Mouse (Mus musculus) embryo, embryonic 11.5 days (tissue): ENCODE measurements around the gene Kdm4d.
A peak's percentile ranks its signal among the peaks of the same experiment; 100 is the strongest.
"Not testable (repeated sequence)": the region's sequence is repeated elsewhere in the genome, so short reads cannot be mapped to it uniquely, and the experiment has no call there.

Experiments used
- DNase-seq: peaks from one replicate; pipeline ENCODE4 v3.0.0-alpha.2; 2012; ENCODE audit warnings: low read depth, low spot score

The Kdm4d gene

DNA sequence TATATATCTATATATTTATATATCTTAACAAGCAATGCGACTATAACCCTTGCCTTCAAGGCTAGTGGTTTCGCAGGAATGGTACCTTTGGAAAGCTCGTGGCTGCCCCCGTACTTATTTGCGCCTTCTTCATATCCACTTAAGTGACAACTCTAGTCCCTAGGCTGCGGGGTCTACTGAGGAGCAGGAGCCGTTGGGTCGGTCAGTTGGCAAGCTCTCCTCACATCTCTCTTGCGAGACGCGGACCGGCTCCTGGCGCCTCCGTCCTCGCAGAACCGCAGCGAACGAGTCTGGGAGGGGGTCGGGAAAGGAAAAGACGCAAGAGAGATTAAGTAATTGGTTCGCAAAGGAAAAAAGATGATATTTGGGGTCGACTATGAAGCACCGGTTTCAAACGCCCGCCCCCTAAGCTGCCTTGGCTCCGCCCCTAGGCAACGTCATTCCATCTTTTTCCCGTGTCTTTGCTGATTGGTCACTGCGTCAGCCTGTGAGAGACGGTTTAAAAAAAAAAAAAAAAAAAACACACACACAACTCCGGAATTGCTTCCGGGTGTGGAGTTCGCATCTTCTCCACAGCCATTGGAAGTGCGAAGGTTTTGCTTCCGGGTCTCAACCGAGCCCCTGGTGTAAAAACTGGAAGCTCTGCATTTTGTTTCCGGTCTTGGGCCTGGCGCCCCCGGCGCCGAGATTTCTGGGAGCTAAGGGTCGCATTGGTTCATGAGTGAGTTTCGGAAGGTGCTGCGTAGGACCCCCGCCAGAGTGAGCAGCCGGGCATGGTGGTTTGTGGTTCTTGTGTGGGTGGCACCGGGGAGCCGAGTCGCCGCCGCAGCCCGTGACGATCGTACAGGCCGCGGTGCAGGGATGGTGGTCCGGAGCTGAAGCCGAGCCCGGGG is at the start of gene Kdm4d, which contains the start of gene Cwc15:
TSS of gene Kdm4d (minus strand) at position 460 of the 893 bp plus-strand sequence.
TSS of gene Cwc15 (plus strand) at position 595 of the 893 bp plus-strand sequence.
- DNase-seq: peak; percentile 94

DNA sequence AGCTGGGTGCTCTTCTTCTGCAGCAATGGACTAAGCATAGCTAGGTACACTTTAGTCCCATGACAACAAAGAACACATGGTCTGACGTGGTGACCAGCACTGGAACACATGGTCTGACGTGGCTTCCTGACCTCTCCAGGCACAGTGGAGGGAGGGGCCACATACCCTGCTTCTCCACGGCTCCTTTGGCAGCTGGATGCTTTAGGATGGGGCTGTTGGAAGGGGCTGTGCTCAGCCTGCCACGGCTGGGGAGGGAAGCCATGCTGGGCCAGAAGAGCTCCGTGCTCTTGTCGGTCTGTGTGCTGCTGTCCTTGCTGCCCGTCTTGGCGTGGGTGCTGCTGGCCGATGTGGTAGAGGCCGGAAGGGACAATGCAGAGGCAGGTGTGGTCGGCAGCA is 48.1 kb upstream of the Kdm4d start:
- DNase-seq: no peak

DNA sequence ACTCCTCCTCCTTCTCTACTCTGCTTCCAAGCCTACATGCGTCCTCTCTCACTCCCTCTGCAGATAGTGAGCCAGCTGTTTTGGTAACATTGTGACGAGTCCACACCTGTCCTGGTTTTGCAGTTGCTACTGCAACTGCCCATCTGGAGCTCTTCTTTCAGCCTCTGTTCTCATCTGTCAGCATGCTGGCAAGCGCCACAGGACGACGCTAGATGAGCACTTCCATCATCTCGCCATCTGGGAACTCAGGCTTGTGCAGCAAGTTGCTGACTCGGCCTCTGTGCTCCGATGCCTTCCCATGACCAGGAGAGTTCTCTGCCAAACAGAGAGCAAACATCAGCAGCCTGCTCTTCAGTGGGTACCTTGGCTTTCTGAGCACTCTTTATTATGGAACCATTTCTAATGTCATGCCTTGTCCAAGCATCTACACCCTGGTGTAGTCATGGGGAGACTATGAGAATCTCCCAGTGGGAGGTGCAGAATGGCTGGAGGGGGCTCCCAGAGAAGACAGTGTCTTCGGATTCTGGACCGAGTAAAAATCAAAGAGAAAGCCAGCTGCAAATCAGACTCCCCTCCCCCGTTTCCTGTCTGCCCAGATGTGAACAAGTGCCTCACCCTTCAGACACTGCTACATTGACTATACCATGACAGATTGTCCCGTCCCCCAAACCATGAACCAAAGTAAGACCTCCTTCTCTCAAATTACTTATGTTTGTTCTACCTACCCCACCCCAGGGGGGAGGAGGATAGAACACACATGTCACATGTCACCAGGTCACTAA is 47.5 kb upstream of the Kdm4d start:
- DNase-seq: no peak

DNA sequence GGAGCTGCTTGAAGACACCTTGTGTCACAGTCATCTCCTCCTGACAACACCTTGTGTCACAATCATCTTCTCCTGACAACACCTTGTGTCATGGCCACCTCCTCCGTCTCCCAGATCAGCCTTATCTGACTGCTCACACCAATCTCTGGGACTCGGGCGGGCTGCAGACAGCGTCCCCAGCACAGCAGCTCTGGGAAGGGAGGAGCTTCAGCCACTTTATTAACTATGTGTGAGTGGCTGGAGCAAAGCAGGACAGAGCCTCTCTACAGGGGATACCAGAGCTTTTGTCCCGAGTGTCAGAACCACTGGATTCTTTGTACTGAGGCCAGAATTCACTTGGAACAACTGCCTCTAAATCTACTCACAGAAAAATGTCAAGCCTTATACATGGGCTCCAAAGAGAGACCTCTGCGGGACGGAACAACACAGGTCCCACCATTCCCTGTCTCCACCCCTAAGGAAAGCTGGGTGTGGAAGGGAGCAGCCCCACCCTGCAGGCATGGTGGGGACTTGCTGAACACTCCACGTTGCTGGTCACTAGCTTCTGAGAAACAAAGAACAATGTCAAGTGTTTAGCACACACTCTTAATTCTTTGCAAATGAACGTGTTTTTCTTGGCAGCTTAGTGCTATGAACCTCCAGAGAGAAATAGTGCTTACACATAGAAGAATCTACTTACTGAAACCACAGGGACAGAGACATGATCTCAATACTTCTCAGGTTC is 43.9 kb upstream of the Kdm4d start:
- no peak for DNase-seq

DNA sequence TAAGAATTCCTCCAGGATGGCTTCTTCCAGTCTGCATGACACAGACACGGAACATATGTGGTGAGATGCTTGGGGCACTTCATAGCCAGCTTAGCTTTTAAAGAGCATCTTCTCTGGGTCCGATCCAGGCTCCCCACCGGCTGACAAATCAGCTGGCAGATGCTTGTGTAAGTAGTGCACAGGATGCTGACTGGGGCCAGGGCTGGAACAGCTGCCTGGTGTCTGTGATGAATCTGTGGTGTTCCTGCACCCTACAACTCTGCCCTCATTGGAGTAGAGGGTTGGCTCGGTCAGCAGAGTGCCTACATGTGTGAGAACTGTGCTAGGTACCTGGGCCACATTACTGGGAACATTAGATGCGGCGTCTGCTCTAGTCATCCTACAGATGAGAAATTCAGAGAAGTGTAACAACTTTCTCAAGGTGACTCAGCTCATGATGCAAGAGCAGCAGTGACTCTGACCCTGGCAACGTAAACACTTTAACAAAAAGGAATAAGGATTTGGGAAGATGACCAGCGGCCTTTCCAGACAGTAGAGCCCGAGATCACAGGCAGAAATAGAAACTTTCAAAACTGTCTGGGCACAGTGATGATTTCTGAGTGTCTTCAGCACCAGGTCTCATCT is 34.7 kb upstream of the Kdm4d start:
- DNase-seq: no peak

DNA sequence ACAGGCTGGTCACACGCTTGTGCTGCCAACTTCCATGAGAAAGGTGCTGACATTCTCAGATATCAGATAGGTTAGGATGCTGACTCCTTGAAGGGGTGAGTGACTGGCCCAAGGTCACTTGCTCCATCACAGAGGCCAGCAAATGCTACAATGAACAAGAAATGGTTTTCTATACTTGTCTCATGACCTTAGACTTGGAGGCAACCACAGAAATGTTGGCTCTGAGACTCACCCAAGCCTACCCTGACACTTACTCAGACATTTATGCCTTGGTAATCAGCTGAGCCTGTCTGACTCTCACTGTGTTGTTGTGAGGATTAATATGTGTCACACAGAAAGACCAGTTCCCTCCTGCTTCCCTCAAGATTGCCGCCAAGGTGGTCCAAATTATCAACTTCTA is 33.4 kb upstream of the Kdm4d start:
- no peak for DNase-seq

DNA sequence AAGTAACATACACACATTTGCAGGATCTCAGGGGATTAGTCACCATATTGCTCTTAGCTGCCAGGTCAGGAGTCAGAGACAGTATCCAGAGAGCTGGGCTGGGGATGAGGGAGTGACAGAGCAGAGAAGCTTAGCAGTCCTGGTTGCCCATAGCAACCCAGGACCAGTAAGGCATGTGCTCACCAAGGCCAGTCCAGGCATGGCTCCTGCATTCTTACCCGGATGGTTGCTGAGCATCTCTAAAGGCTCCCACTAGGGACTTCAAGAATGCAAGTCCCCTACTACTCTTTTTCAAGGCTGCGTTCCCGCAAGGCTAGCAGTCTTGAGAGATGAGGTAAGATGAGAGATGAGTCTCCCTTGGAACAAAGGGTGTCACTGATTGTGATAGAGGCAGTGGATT is 32.0 kb upstream of the Kdm4d start:
- DNase-seq: no peak

DNA sequence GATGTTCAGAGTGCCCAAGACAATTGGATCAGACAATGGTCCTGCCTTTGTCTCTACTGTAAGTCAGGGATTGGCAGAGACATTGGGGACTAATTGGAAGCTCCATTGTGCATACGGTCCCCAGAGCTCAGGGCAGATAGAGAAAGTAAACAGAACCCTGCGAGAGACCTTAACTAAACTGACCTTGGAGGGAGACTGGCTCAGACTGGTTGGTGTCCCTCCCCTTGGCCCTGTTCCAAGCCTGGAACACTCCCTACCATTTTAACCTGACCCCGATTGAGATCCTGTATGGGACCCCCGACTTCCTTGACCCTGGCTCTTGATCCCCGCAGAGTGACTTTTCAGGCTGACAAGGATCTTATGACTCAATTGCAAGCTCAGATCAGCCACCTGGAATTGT is 29.7 kb upstream of the Kdm4d start:
- DNase-seq: no peak

DNA sequence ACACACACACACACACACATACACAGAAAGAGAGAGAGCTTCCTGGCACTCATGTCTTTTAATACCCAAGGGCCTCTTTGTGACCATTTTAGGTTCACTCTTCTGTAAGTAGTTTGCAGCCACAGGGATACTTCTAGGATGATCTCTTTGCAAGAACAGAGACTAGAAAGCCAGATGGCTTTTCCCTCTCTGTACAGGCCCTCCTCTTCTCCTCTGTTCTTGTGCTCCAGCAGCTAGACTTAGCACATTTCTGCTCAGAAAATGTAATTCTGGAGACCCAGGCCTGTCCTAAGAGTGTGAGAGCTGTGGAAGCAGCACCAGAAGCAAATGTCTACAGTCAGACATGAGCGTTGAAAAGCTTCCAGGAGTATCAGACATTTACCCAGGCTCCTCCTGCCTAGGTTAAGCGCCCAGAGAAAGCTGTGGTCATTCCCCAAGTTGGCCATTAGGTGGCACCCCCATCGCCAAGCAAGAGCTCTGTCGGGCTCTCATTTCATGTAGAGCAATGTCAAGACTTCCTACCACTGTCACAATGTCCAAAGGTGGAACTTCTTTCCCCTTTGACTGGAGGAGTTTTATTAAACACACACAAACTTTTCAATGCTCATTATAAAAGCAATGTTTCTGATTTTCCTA is 23.2 kb upstream of the Kdm4d start:
- peak; percentile 65 for DNase-seq

DNA sequence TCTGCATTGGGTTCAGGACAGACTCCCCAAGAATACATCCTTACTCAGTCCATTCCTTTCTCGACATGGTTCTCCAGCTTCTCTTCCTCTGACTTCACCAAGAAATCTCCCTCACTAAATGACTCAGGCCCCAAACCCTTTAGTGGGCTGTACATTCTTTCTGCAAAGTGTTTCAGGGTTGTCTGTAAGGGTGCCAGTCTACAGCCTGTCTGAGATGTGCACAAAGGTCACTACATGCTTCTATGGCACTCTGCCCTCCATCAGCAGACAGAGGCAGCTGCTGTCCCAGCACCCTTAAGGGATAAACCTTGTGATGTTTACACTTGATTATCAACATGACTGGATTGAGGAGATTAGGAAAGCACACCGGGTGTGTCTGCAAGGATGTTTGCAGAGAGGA is 21.4 kb upstream of the Kdm4d start:
- DNase-seq: no peak

DNA sequence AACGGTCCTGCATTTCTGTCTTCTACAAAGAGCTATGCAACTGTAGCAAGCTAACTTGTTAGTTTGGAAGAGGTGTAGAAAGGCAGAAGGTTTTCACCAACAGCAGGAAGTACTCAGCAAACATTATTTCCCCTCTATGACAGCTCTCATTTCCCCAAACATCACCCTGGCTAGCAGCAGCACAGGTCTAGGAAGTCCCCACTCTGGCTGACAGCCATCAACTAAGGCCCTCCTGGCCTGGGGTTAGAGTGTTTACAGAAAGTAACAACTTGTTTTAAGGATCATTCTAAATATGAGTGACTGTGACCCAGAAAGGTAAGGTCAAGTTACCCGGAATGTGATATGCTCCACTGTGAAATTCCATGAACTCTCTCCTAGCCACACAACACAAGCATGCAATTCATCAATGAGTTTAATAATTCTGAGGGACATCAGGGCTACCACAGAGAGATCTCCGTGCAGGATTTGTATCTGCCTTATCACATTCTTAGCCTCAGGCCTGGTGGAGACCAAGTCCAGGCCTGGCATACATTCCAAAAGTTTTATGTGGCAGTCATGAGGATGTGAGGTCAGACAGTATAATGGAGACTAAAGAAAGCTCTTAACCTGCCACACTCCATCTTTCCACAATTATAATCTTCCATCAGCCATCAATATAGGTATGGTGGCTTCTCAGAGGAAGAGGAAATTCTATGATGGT is 20.8 kb upstream of the Kdm4d start:
- DNase-seq: no peak

DNA sequence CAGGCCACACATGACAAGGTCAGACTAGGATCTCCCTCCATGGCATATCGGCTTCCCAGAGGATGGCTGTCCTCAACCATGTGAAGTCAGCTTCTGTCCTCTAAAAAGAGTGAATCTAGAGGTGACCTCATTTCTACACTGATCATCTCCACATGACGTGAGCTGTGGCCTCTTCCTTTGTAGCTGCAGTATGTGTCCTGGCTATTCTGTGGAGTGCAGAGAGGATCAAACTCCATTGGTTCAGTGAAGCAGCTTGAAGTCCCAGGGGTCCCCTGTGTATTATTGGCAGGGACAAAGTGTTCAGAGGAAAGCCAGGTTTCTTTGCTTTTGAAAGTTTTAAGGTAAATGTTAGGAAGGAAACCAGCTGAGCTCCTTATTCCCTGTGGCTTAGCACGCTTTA is 17.8 kb upstream of the Kdm4d start:
- DNase-seq: no peak

DNA sequence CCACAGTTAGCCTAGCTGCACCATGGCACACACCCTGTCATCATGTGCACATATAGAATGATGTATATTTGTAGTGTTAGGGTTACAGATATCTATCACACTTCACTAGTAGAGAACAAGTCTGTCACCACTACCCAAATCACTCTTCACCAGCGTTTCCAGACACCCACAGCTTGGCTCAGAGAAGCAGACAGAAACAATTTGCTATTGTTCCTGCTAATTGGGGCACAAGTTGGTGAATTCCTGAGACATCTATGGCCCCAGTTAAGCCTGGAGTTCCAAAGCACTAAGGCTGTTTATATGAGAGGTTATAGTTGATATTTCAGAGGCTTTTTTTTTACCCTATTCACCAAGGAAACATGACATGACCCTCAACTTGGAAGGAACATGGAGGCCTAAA is 17.0 kb upstream of the Kdm4d start:
- DNase-seq: no peak

DNA sequence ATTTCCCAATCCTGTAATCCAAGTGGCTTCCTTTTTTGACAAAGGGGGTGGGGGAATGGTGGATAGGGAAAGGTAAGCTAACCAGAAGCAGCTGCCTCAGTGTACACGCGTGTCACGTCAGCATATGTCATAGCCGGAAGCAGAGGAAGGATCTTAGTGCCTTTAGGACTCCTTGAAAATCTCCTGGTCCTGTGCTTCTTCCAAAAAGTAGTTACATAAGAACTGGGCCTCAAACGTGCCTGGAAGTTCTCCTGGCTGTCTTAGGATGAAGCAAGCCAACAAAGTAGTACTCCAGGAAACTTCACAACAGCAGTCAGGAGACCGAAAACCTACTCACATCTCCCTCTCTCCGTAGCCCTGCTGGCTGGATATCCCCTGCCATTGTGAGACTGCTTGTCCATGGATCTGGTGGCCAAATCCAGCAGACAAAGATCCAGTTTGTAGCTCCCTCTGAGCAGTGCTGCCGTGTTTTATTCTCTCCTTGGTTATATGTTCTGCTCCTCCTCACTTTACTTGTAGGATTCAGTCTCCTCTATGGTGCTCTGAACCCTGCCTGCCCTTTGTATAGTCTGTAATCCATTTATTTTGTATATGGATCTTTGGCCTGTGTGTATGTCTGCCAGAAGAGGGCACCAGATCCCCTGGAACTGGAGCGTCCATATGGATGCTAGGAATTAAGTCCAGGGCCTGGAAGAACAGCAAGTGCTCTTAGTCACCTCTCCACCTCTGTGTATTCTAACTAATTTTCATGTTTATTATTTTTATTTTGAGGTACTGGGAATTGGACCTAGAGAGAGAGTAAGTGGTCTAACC is 12.6 kb upstream of the Kdm4d start:
- peak; percentile 43 for DNase-seq

DNA sequence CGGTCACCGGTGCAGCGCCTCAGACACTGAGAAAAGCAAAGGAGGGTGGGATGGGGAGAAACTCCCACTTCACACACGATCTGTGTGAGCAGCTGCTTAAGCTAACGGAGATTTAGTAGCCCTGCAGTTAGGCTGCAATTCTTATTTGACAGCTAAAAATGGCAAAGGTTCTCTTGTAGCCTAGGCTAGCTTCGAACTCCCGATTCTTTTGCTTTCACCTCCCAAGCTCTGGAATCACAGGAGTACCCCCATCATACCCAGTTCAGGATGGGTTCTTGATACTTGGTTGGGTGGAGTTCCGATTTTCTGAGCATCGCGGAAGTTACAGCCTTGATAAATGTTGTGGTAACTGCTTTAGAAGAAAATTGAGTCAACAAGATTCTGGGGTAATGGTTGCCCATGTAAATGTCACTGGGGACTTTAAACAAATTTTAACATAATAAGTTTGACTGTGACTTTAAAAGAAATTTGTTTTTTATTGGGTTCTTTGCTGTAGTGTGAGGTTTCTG is 688 bp upstream of the Kdm4d start:
- no peak for DNase-seq

DNA sequence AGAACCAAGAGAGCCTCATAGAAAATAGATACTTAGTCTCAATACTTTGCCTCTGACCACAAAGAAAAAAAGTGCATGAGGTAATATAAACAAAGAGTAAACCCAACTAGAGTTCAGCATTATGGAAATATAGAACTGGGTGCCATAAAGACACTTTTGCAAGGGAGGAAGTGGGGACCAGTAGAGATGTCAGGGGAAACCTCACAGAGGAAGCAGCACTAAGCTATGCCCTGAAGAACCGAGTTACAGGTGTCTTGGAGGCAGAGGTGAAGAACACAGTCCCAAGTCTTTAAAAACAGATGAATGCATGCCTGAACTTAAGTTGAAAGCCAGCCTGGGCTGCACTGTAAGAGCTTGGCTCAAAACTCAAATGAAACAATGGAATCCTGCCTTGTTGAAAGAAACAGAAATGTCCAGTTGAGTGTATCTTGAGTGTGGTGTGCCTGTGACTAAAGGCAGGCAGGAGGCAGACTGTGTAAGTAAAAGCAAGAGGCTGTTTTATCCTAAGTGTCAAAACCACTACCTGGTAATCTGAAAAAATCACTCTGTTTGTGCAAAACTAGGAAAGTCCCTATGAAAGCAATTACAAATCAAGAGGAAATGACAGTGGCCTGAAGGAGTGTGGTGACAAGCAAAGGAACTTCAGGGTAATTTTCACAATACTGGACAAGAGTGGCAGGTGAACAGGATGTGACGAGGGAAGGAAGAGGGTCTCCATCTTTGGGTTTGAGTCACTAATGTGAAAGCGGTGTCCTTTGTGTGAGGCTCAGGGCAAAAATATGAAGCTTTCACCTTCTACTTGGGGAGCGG is 1.2 kb downstream of the Kdm4d start:
- no peak for DNase-seq

DNA sequence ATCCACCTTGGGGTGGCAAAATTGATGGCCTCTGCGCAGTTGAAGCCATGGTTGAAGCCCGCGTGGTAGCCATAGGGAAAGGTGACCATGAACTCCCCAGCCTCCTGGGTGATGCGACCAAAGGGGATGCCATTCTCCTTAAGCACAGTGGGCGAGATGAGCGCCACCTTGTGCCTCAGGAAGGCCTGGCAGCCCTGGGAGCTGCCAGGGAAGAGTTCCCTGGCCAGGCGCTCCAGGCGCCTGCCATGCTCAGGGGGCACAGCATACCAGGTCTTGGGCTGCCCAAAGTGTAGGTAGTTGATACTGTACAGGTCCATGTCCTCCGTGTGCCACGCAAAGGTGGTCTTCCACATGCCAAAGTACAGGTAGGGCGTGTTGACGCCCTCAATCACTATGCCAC is 36.6 kb downstream of the Kdm4d start:
- not testable (repeated sequence) for DNase-seq

DNA sequence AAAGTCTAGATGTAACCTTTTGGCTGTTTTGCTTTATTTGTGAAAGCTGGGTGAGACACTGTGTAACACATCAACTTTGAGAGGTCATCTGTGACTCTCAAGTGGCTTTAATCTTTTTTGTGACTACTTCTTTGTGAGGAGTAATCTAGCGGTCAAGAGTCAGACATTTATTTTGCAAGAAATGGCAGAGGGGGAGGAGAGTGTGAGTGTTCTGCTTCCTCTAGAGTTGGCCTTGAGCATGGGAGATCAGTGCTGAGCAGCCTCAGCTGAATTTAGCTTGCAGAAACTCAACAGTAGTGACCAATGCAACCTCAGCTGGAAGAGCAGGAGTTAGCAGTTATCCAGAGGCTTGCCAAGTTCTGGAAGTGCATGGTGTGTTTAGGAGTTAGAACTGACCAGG is 37.7 kb downstream of the Kdm4d start:
- DNase-seq: not testable (repeated sequence)

DNA sequence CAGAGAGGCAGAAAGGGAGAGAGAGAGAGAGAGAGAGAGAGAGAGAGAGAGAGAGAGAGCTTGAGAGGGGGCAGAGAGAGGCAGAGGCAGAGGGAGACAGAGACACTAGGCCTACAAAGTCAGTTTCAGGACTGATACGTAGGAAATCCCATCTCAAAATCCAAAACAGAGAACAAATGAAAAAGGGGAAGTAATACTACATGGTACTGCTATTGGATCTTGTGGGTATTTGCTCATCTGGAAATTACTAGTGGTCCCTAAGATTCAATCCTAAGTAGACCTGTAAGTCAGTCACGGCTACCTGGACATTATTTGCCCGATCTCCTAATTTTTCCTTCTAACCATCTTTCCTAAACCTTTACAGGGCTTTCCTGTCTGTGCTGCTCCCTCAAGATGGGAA is 44.0 kb downstream of the Kdm4d start:
- no peak for DNase-seq
